Mouse (Mus musculus) left cerebral cortex, adult 11 months (tissue): ENCODE measurements around the gene Npm3.
A peak's percentile ranks its signal among the peaks of the same experiment; 100 is the strongest.

Source experiments
- DNase-seq: peaks from one replicate; pipeline ENCODE4 v3.0.0; 2022; ENCODE audit warnings: low spot score

Npm3 gene

DNA sequence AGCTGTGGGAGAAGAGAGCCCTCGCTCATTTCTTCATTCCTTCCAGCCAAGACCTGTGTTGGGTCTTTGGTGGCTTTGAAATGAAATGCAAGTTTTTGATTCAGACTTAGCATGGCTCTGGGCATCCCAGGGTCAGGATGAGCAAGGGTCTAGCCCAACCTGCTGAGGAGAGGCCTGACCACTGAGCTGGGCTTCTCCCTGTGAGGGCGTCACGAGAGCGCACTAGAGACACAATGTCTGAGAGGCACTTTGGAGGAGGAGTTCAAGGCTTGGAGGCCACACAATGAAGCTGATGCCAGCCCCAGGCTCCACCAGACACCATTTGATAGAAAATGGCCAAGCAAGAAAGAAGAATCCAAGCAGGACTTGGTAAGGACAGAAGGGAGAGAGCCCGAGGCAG, 15.2 kb downstream of the Npm3 start:
- DNase-seq, result no peak

DNA sequence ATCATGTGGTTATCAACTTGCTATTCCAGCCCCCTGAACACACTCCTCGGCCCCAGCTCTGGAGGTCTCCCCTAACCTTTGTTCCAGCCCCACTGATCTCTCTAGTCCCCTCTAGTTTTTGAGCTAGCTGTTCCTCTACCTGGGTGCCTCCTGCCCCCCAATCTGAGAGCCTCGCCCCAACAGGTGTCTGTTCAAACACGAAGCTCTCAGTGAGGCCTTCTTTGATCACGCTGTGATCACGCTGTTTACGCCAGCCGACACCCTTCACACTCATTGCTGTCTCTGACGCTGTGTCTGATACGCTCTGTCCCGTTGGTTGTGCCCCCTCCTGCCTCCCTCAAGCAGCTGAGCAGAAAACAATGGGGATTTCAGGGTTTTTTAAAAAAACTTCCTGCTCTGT, 15.8 kb downstream of the Npm3 start:
- no peak for DNase-seq

DNA sequence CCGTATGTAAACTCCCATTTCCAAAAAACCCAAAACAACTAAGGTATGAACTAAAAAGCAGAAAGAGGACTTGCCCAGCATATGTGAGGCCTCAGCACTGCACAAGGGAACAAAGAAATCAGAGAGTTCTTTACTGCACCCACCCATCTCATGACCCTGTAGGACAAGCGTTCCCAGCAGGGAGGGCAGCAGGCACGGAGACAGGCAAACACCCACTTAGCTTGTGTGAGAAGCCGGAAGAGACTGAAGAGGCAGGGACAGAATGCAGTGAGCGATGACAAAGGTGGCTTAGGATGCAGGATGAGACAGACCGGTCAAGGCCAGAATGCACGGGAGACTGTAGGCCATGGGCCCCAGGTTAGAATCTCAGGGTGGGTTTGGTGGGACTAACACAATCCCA, 17.7 kb downstream of the Npm3 start:
- no peak for DNase-seq

DNA sequence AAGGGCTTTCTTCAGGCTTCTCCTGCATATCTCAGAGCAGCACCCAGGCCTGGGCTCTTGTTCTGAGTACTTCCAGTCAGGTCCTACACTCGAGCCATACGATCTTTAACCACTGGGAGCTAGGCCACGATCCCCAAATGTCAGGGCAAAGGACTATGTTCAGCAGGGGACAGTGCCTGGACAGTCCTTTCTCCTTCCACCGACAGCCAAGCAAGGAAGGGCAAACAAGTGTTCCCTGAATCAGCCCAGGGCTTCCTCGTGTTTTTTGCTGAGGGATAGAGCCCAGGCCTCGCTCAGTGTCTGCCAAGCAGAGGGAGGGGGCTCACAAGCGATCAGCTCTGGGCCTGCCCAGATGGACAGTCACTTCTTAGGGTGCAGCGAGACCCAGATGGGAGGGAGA, 19.3 kb downstream of the Npm3 start:
- no peak for DNase-seq

DNA sequence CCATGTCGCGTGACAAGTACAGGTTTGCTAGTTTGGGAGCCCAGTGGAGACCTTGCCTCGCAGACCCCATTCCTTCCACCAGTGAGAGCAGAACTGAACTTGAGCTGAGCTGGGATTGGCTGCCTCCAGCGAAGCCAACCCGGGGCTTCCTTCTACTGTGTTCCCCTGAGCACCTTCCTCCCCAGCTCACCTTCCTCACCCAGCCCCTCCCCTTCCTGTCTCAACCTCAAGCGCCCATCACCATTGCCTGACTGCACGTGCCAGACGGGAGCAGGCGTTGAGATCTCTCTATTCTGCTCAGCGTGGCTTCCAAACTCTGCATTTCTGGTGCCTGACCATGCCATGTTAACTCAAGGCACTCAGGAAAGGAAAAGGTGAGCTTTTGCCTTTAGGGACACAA, 22.2 kb downstream of the Npm3 start:
- DNase-seq, result no peak

DNA sequence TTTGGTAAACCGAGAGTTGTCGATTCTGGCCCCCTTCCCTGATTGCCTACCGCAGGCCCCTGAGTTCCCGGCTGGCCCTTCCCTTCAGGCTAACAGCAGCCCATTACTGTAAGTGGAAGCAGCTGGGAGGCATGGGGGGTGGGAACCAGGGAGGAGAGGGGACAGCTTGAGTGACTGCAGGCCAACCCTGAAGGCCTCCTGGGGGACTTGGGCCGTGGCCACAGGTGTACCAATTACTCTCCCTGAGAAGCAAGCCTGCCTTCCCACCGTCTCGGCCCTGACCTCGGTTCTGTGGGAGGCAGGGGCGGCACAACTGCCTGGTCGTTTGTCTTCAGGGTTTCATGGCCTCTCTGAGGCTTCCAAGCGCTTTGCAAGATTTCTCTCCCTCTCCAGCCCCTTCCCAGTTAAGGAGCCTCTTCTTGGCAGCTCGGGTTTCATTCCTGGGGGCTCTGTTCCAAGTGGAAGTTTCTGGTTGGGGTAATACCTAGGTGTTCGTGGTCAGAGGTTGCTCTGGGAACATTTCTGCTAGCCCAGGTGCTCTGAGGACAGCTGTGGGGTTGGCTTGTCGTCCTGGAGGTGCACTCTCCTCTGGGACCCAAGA, 23.6 kb downstream of the Npm3 start:
- DNase-seq, result no peak

DNA sequence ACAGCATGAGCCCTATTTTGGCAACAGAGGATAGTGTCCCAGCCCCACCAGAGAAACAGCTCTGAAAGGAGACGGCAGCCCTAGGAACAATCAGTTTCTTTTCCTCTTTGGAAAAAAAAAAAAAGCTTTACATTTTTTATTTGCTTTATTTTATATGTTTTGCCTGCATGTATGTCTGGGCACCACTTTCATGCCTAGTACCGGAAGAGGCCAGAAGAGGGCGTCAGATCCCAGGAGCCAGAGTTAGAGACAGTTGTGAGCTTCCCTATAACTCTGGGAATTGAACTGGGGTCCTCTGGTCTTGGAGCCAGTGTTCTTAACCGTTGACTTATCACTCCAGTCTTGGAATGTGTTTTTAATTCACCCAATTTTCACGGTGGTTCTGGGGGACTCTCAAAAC, 27.2 kb downstream of the Npm3 start:
- no peak for DNase-seq

DNA sequence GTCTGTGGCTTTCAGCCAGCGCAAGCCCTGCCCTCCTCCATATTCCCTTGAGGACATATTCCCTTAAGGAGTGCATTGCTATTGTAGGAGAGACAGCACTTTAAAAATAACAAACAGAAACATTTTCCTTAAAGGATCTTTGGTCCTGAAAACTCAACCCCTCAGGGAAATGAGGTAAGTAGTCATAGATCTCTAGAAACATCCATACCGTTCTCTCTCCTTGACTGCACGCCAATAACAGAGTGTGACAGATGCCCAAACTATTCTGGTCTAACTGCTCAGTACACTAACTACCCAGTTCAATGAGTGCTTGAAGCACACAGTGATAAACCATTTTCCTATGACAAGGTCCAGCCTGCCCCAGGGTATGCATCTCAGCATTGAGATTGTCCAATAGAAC, 31.1 kb downstream of the Npm3 start:
- DNase-seq, result no peak

DNA sequence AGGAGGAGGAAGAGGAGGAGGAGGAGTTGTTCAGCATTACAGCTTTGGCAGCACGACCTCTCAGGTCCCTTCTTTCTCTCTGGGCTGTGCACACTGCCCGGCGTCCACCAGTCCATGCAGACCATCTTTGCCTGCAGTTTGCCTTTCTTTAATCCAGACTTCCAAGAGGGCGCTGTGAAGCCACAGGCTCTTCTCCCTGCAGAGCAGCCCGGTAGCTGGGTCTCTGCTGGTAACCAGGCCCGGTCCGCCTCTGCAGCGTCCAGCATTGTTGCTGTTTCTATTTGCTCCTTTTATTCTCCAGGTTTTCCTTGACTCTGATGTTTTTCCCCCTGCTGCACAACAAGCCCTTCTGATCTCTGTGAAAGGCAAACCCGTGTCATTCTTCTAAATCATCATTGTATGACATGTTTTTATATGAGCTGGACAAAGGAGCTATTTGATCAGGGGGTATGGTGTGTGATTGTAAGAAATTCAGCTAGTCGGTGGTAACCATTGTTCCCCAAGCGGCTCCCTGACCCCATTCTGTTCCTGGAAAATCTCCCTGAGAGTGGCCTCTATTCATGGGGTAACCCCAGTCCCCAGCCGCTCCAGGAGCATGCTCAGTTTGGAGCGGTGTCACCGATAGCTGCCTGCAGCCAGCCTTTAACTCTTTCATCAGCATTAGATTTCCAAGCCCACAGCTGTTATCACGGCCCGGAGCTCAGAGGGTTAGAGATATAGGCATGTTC, 31.7 kb downstream of the Npm3 start:
- peak; percentile 15 for DNase-seq

DNA sequence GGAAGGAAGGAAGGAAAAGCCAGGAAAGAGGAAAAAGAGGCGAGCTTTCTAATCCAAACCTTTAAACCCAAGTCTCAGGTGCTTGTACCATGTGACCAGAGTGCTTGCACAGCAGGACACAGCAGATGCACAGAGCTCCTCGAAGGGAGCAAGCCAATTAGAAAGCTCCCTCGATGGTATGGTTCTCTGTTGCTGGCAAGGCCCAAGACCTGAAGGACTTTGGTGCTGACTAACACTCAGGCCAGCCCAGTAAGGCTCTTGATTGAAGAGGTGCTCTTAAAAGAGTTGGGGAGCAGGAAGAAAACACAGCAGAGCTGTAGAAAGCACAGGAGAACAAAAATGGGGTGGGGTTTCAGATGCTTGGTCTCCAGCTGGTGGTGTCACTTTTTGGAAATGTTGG, 40.7 kb downstream of the Npm3 start:
- no peak for DNase-seq
